Mouse (Mus musculus): ENCODE data around the gene Pygm. TPM values are rescaled to one million over a fixed set of nuclear protein-coding genes. Genes with fewer than 3 reads are reported as not detected.

The Pygm gene
- total and polyA plus RNA-seq, 2 experiments from 2014 or later = 10.4 to 11.9 TPM

DNA sequence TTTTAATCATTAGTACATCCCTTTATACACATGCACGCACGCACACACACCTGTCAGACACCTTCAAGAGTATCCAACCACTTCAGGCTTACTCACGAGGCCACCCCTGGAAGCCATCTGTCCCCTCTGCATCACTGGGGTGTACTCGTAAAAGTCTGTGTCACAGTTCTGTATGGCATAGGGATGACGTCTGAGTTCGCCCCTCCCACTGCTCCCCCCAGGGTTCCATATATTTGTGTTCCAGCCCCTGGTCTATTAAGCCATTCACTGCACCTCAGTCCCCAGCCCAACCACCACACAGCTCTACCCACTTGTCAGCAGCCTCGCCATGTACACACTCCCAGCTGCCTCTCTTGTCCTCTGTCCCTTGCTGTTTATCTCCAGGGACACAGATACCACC is 37.8 kb downstream of the Pygm start:
- Histone ChIP-seq H3K4me3 (ENCODE audit: low read length) (no peak overlapping the region), H3K4me1 (ENCODE audit: insufficient read depth, low read length) (peaks cover 57% of the 10 kb centered on the region), H3K27me3 (ENCODE audit: insufficient read depth, low read length) (no peaks in the 10 kb centered on the region), H3K27ac (no peak overlapping the region), H3K9me3 (ENCODE audit: low read length) (no peaks in the 10 kb centered on the region), H3K36me3 (ENCODE audit: insufficient read depth, low read length) (no peaks in the 10 kb centered on the region), H3K9ac (replicated peaks; ENCODE audit: low read length) (no peak overlapping the region), H3K4me2 (ENCODE audit: low read depth, low read length) (peak overlapping the region; percentile 18; the same call in 1 of the 2 replicates)
- 59% methylated on average over 7 of the region's 7 CpGs for WGBS
- DNase-seq (ENCODE audit: low spot score) = no peak
- no peak for ATAC-seq
- TF ChIP-seq CTCF (IDR thresholded peaks at IDR 0.05; ENCODE audit: low read depth) = no peak

GRCm38 (mm10) chr19:6423241-6423640 is 39.0 kb downstream of the Pygm start:
- no peaks in the 10 kb centered on the region for H3K27me3 ChIP-seq (ENCODE audit: insufficient read depth, low read length)
- H3K4me2 ChIP-seq (ENCODE audit: low read depth, low read length) = no peak overlapping the region
- WGBS = 76% methylated on average over 16 of the region's 16 CpGs
- H3K9ac ChIP-seq (replicated peaks; ENCODE audit: low read length) = no peak overlapping the region
- H3K4me3 ChIP-seq (ENCODE audit: low read length) = no peak overlapping the region
- H3K36me3 ChIP-seq (ENCODE audit: insufficient read depth, low read length) = no peaks in the 10 kb centered on the region
- H3K27ac ChIP-seq = no peak overlapping the region
- no peaks in the 10 kb centered on the region for H3K9me3 ChIP-seq (ENCODE audit: low read length)
- no peak for TF ChIP-seq CTCF (IDR thresholded peaks at IDR 0.05; ENCODE audit: low read depth)
- DNase-seq (ENCODE audit: low spot score) (no peak), ATAC-seq (no peak)
- H3K4me1 ChIP-seq (ENCODE audit: insufficient read depth, low read length) = peaks cover 61% of the 10 kb centered on the region

DNA sequence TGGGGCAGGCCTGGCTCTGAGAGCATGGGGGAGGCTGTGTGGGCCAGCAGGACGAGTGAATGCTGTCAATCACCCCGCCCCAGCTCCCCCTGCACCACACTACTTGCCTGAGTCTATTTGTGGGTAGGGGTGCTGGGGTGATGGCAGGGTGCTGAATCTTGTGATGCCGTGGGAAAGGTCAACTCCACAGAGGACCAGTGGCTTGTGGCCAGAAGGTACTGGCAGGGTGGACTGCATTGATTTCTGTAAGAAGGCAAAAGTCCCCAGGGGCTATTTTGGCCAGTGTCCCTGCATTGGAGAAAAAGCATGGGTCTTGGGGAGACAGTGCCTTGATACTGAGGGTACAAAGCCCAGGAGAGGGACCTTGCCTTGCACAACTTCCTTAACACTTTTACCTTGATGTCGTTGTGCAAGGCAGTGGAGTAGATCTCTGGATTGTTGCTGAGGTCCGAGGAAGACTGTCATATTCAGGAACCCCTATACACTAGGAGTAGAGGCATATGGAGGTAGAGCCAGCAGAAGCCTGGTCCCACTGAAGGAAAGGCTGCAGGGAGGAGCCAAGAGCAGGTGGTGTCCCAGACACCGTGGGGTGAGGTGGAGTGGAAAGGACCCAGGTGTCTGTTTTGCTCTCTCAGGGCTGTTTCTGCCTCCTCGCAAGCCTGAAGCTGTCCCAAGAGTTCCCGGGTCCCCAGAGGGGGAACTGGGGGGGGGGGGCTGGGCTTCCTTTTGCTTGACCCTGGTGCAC is 40.1 kb downstream of the Pygm start:
- Histone ChIP-seq H3K4me2 (ENCODE audit: low read depth, low read length) (no peak overlapping the region), H3K36me3 (ENCODE audit: insufficient read depth, low read length) (no peaks in the 10 kb centered on the region), H3K4me3 (ENCODE audit: low read length) (no peak overlapping the region), H3K9me3 (ENCODE audit: low read length) (no peaks in the 10 kb centered on the region), H3K4me1 (ENCODE audit: insufficient read depth, low read length) (peaks cover 67% of the 10 kb centered on the region), H3K27me3 (ENCODE audit: insufficient read depth, low read length) (no peaks in the 10 kb centered on the region), H3K9ac (replicated peaks; ENCODE audit: low read length) (no peak overlapping the region), H3K27ac (no peak overlapping the region)
- 43% methylated on average over 8 of the region's 8 CpGs for WGBS
- ATAC-seq (no peak), DNase-seq (ENCODE audit: low spot score) (no peak)
- no peak for TF ChIP-seq CTCF (IDR thresholded peaks at IDR 0.05; ENCODE audit: low read depth)

DNA sequence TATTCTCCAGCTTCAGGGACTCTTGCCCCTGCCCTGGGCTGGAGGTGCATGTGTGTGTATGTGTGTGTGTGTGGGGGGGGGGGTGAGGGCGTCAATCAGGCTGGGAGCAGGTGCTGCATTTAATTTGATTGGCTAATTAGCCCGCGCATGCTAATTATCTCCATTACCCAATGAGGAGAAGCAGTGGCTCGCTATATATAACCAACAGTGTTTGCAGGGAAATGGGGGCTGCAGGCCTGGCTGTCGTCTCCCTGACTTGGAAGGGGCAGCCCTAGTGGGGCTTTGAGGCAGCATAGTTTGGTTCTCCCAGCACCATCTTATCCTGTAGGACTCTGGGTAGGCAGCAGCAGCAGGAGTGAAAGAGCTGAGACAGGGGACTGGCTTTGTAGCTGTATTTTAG is 41.4 kb downstream of the Pygm start:
- no peaks in the 10 kb centered on the region for H3K36me3 ChIP-seq (ENCODE audit: insufficient read depth, low read length)
- H3K27me3 ChIP-seq (ENCODE audit: insufficient read depth, low read length) = no peaks in the 10 kb centered on the region
- H3K4me1 ChIP-seq (ENCODE audit: insufficient read depth, low read length) = peaks cover 63% of the 10 kb centered on the region
- no peaks in the 10 kb centered on the region for H3K9me3 ChIP-seq (ENCODE audit: low read length)
- H3K9ac ChIP-seq (replicated peaks; ENCODE audit: low read length) = no peak overlapping the region
- TF ChIP-seq CTCF (IDR thresholded peaks at IDR 0.05; ENCODE audit: low read depth) = no peak
- no peak overlapping the region for H3K4me2 ChIP-seq (ENCODE audit: low read depth, low read length)
- WGBS = 38% methylated on average over 5 of the region's 5 CpGs
- DNase-seq (ENCODE audit: low spot score) (no peak), ATAC-seq (0 out of 2 replicates have a peak, but pooled peaks have one; percentile 1)
- H3K27ac ChIP-seq = no peak overlapping the region
- no peak overlapping the region for H3K4me3 ChIP-seq (ENCODE audit: low read length)

DNA sequence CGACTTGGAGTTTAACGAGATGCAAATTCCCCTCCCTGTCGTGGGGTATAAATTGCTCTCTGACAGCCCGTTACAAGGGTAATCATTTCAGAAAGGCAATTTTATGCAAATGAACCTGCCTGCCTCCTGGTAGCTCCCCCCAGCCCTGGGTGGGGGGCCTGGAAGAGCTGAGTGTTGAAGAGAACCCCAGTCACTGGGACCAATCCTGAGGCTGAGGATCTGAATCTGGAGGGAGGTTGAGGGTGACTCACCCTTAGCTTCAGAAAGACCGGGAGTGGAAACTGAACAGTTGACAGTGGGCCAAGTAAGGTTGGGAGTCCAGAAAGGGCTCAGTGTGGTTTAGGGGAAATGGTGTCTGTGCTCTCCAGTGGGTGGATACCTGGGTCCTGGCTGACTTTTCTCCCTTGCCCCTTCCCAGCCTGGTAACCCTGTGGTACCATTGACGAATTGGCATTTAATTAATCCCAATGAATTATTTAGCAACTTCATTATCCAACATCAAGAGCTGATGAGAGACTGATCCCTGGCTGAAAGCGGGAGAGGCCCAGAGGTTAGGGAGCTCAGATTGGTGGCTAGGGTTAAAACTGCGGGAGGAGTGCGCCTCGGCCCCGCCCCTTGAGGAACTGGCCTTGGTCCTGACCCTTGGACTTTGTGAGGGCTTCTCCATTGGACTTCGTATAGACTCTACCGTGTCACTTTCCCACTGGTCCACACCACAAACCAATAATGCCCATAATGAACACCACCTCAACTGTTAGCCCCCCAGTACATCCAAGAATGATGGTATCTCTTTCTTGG is 42.7 kb downstream of the Pygm start:
- peaks cover 50% of the 10 kb centered on the region for H3K4me1 ChIP-seq (ENCODE audit: insufficient read depth, low read length)
- WGBS = 25% methylated on average over 13 of the region's 13 CpGs
- no peak overlapping the region for H3K9ac ChIP-seq (replicated peaks; ENCODE audit: low read length)
- no peaks in the 10 kb centered on the region for H3K9me3 ChIP-seq (ENCODE audit: low read length)
- no peaks in the 10 kb centered on the region for H3K36me3 ChIP-seq (ENCODE audit: insufficient read depth, low read length)
- ATAC-seq = no peak
- 0 out of 2 replicates have a peak overlapping the region, but pooled peaks have one; percentile 28 for H3K4me3 ChIP-seq (ENCODE audit: low read length)
- peak overlapping the region; percentile 53; the same call in 1 of the 2 replicates for H3K4me2 ChIP-seq (ENCODE audit: low read depth, low read length)
- no peak for DNase-seq (ENCODE audit: low spot score)
- no peak for TF ChIP-seq CTCF (IDR thresholded peaks at IDR 0.05; ENCODE audit: low read depth)
- H3K27me3 ChIP-seq (ENCODE audit: insufficient read depth, low read length) = no peaks in the 10 kb centered on the region
- H3K27ac ChIP-seq = no peak overlapping the region

DNA sequence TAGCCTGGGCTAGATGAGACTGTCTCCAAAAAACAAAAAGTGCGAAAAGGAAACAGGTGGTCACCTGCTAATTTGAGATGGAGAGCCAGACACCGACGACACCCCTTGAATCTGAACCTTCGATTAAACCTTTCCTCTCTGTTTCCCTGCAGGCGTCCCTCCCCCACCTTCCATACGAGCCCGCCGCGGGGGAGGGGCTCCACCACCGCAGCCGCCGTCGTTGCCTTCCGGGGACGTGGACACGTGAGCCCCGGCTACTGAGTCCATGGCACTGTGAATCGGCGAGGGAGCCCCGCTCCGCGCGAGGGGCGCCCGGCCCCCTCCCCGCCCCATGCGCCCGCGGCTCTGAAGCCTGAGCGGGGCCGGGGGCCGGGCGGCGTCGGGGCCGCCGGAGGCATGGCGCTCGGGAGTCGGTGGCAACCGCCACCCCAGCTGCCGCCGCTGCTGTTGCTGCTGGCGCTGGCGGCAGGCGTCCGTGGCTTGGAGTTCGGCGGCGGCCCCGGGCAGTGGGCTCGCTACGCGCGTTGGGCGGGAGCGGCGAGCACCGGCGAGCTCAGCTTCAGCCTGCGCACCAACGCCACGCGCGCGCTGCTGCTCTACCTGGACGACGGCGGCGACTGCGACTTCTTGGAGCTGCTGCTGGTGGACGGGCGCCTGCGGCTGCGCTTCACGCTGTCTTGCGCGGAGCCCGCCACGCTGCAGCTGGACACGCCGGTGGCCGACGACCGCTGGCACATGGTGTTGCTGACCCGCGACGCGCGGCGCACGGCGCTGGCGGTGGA is 43.6 kb downstream of the Pygm start:
- Histone ChIP-seq H3K9me3 (ENCODE audit: low read length) (no peaks in the 10 kb centered on the region), H3K4me2 (ENCODE audit: low read depth, low read length) (peak overlapping the region; percentile 53), H3K27me3 (ENCODE audit: insufficient read depth, low read length) (no peaks in the 10 kb centered on the region), H3K36me3 (ENCODE audit: insufficient read depth, low read length) (no peaks in the 10 kb centered on the region), H3K27ac (0 out of 2 replicates have a peak overlapping the region, but pooled peaks have one; percentile 15), H3K4me3 (ENCODE audit: low read length) (peak overlapping the region; percentile 28), H3K9ac (replicated peaks; ENCODE audit: low read length) (peak overlapping the region; percentile 41), H3K4me1 (ENCODE audit: insufficient read depth, low read length) (peaks cover 41% of the 10 kb centered on the region)
- 4% methylated on average over 76 of the region's 94 CpGs for WGBS
- DNase-seq (ENCODE audit: low spot score) (peak; percentile 57), ATAC-seq (peak; percentile 28; the same call in 1 of the 2 replicates)
- TF ChIP-seq CTCF (IDR thresholded peaks at IDR 0.05; ENCODE audit: low read depth) = no peak
